Mouse (Mus musculus) heart, postnatal 14 days (tissue): ENCODE results near the gene Hepacam. TPM values are rescaled to one million over a fixed set of nuclear protein-coding genes. Genes with fewer than 3 reads are reported as not detected.

Experiments
- DNase-seq, 2 experiments: peaks; one replicate each; pipeline ENCODE4 v3.0.0; 2021 to 2022
- intact Hi-C: fragments of 180-260 bp; cut with DNase I; formaldehyde crosslinking; loops from one replicate; pipeline ENCODE4 v1.15.1; 2025
- total RNA-seq, 2 experiments: library from RNA; stranded (reverse); gene quantifications; 2 replicates each; pipeline ENCODE4 v1.2.3; 2021

Gene Hepacam
- total RNA-seq, 2 experiments from 2014 or later = 0.07 TPM; not detected in 1

GRCm38 (mm10) chr9:37375718-37376117, 8.6 kb downstream of the Hepacam start:
- intact Hi-C loops = no loop called here
- DNase-seq = peak; percentile 13 to 14

- intact Hi-C loops = loop anchor here (5.0 kb wide), 1 partner anchor 36 kb away; the partner anchor contains the start of gene Ccdc15
- no peak for DNase-seq
Observed at GRCm38 (mm10) chr9:37383161-37383560, 16.0 kb downstream of the Hepacam start.

DNA sequence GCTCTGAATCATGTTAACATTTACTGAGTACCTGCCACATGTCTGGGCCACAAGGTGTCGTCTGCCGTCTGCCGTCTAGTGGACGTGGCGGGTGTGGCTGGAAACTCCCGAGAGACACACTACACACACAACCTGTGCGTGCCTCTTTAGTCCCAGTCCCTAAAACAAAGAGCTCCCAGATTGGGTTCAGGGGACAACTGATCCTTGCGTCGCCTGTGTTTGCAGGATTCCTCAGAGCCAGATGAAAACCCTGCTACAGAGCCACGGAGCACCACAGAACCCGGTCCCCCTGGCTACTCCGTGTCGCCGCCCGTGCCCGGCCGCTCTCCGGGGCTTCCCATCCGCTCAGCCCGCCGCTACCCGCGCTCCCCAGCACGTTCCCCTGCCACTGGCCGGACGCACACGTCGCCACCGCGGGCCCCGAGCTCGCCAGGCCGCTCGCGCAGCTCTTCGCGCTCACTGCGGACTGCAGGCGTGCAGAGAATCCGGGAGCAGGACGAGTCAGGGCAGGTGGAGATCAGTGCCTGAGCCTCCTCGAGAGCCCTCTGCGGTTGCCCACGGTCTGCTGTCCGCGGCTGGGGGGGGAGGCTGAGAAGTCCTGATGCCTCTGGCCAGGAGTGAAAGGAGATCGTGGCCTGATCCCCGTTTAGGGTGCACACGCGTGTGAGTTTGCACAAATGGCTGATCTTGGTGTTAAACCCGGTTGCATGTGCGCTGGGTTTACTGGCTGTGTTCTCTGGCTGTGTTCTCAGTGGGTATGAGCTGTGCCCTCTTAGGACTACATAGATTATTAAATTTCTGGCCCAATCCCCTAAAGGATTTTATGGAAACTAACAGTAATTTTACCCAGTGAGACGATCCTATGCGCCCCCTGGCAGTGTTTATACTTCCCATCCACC, 17.4 kb downstream of the Hepacam start:
- DNase-seq = peak; percentile 58 to 62
- intact Hi-C loops = loop anchor here (5.0 kb wide), 1 partner anchor 37 kb away; the partner anchor contains the start of gene Ccdc15

DNA sequence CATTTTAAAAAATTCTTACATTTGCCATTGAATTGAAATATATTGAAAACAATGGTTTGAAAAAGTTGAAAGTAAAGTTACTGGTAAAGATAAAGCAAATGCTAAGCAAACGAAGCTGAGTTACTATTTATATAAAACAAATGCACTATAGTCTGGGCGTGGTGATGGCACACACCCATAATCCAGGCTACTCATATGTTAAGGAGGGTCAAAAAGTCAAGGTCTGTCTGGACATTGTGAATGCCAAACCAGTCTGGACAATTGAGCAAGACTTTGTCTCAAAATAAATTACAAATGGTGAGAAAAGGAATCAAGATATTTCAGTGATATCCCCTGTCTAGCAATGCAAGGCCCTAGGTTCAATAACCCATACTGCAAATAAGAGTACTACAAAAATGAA, 23.7 kb downstream of the Hepacam start:
- no peak for DNase-seq
- intact Hi-C loops = no loop called here

- intact Hi-C loops = no loop called here
- no peak for DNase-seq
Observed at GRCm38 (mm10) chr9:37392071-37392470, 24.9 kb downstream of the Hepacam start.

GRCm38 (mm10) chr9:37393482-37394131, 26.5 kb downstream of the Hepacam start:
- DNase-seq = no peak
- intact Hi-C loops = no loop called here

- peak in 1 of 2 experiments; percentile 38 for DNase-seq
- intact Hi-C loops = loop anchor here (5.0 kb wide), 1 partner anchor 33 kb away; the partner anchor contains the start of gene Hepacam
Observed at GRCm38 (mm10) chr9:37400585-37400984, 33.4 kb downstream of the Hepacam start.

- intact Hi-C loops = loop anchor here (5.0 kb wide), 1 partner anchor 35 kb away; the partner anchor contains the start of gene Hepacam
- DNase-seq = peak in 1 of 2 experiments; percentile 38
Observed at GRCm38 (mm10) chr9:37401802-37402201, 34.7 kb downstream of the Hepacam start, which contains the start of gene Robo4. Robo4 (plus strand) TSS chr9:37401897.

DNA sequence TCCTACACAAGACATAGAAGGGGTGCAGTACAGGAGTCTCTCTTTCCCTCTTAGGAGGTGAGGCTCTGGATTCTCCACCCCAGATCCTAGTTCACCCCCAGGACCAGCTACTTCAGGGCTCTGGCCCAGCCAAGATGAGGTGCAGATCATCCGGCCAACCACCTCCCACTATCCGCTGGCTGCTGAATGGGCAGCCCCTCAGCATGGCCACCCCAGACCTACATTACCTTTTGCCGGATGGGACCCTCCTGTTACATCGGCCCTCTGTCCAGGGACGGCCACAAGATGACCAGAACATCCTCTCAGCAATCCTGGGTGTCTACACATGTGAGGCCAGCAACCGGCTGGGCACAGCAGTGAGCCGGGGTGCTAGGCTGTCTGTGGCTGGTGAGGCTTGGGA, 35.4 kb downstream of the Hepacam start:
- intact Hi-C loops = loop anchor here (5.0 kb wide), 1 partner anchor 35 kb away; the partner anchor contains the start of gene Hepacam

GRCm38 (mm10) chr9:37403011-37403410, 35.9 kb downstream of the Hepacam start:
- no peak for DNase-seq
- intact Hi-C loops = loop anchor here (5.0 kb wide), 1 partner anchor 36 kb away; the partner anchor contains the start of gene Hepacam

More for the DNA sequence above, 35.4 kb downstream of the Hepacam start:
- no peak for DNase-seq

DNA sequence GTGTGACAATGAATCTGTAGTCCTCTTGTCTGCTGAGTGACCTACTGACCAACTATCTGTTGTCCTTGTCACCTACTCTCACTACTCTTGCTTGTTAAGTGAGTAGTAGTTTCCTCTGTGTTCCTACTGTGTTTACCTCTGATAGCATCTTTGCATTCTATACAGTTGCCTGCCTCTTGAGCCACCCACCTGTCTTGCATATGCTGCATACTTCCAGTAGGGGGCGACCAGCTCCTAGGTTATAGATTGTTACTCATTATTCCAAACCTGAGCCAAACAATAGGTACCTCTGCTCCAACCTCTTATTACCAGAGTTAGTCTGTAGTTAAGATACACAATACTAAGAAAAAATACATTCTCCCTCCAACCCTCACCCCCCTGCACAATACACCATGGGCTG, 39.2 kb downstream of the Hepacam start:
- DNase-seq = no peak
- intact Hi-C loops = loop anchor here (5.0 kb wide), 1 partner anchor 141 kb away; no protein-coding TSS in a partner anchor

DNA sequence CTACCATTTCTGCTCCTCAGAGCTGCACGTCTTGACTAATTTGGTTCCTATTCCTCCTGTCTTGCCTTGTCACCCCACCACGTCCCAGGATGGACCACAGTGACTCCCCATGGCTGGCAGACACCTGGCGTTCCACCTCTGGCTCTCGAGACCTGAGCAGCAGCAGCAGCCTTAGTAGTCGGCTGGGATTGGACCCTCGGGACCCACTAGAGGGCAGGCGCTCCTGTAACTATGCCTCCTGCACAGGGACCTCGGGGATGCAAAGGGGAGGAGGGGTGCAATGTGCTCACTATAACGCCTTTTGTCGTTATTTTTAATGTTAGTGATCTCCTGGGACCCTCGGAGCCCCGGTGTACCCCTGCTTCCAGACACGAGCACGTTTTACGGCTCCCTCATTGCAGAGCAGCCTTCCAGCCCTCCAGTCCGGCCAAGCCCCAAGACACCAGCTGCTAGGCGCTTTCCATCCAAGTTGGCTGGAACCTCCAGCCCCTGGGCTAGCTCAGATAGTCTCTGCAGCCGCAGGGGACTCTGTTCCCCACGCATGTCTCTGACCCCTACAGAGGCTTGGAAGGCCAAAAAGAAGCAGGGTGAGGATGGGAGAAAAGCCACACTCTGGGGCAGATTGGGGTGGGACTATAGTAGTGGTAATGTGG, 40.8 kb downstream of the Hepacam start:
- peak; percentile 48 to 58 for DNase-seq
- intact Hi-C loops = loop anchor here (5.0 kb wide), 1 partner anchor 139 kb away; no protein-coding TSS in a partner anchor

- intact Hi-C loops = loop anchor here (5.0 kb wide), 1 partner anchor 137 kb away; no protein-coding TSS in a partner anchor
- no peak for DNase-seq
Observed at GRCm38 (mm10) chr9:37409698-37410445, 42.7 kb downstream of the Hepacam start.

DNA sequence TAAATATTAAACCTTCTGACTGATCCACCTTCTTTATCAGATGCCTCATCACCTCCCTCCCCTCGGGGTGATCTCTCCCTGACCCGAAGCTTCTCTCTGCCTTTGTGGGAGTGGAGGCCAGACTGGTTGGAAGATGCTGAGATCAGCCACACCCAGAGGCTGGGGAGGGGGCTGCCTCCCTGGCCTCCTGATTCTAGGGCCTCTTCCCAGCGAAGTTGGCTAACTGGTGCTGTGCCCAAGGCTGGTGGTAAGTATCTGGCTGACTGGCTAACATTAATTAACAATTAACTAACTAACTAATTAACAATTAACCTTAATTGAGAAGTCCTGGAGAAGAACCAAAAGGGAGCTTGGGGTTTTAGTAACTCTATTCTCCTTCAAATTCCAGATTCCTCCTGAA, 45.8 kb downstream of the Hepacam start:
- intact Hi-C loops = no loop called here
- no peak for DNase-seq

DNA sequence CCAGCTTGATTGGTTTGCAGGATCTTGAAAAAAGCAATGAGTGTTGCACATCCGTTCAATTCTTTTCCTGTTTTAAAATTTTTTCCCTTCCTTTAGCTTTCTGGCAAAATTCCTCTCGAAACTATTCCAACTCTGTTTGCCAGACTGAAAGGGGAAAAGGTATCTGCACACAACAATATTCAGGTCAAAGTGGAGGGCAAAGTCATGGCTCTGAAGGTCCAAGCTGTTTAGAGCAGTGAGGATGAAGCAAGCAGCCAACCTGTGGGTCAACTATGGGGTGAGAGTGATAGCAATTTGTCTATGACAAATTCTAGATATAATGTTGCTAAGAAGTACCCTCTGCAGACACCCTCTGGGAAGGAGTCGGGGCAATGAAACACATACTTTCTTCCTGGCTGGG, 47.5 kb downstream of the Hepacam start:
- intact Hi-C loops = no loop called here
- DNase-seq = no peak

GRCm38 (mm10) chr9:37418791-37419190, 51.6 kb downstream of the Hepacam start:
- intact Hi-C loops = no loop called here
- no peak for DNase-seq

DNA sequence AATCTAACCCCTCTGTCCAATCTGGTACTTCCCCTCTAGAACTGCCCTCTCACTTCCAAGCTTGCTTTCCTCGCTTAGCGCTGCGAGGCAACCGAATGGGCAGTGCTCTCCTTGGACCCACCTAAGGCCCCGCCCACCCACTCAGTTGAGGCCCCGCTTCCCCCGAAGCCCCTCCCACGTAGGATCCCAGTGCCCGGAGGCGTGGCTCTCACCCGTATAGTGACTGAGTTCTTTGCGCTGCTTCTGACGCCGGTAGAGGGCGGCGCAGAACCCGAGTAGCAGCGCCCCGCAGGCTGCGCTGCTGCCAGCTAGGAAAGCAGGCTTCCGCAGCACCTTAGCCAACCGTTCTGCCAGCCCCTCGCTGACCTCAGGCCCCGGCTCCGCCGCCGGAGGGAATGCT, 53.5 kb downstream of the Hepacam start:
- intact Hi-C loops = no loop called here
- peak; percentile 81 to 82 for DNase-seq

DNA sequence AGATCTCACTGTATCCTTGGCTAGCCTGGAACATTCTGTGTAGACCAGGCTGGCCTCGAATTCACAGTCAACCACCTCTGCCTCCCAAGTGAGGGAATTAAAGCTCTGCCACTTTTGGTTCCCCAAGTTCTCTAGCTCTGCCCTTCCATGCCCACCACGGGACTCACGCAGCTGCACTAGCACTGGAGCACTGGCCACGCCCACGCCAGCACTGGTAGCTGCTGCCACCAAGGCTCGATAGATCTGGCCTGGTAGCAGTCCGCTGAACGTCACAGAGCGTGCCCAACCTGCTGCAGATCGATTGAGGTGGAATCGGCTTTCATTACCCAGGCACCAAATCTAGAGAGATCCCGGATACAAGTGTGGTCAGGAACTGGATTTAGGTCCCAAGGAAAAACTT, 54.1 kb downstream of the Hepacam start:
- intact Hi-C loops = no loop called here
- DNase-seq = no peak

DNA sequence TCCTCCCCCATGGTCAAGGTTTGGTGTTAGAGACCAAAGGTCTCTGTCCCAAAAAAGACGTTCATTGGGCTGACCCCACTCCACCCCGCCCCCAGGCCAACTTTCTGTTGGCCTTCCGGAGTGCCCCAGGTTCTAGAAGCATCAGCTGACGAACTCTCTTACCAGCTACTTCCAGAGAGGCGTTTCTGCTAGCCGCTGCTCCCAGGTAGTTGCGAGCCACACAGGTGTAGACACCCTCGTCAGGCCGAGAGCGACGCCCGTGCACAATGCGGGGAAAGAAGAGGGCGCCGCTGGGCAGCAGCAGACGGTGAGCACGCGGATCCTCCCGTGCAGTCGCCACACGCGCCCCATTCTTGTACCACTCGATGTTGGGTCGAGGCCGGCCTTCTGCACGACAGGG, 62.2 kb downstream of the Hepacam start:
- no peak for DNase-seq
- intact Hi-C loops = no loop called here

DNA sequence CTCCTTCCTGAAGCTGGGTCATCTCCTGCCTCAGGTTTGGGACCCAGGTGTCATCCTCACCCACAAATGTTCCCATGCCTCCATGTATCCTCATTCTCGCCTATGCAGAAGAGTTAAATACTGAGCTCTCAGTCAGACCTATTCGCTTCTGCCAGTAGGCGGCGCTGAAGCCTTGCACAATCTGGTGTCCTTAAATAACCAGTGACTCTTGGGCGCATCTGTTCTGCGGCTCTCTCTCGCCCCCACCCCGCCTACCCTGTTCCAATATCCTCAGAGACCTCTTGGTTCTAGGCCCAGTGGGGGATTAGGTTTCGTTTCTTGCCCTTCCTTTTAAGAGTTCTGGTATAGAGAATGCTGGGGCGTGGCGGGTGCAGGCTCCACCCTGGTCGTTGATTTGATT, 63.4 kb downstream of the Hepacam start:
- intact Hi-C loops = loop anchor here (1.0 to 10.0 kb wide), 5 partner anchors 28 to 504 kb away; no protein-coding TSS in a partner anchor
- peak; percentile 87 to 91 for DNase-seq
